ENCODE assay signal across 19 mouse cellular contexts in the genomic region with DNA sequence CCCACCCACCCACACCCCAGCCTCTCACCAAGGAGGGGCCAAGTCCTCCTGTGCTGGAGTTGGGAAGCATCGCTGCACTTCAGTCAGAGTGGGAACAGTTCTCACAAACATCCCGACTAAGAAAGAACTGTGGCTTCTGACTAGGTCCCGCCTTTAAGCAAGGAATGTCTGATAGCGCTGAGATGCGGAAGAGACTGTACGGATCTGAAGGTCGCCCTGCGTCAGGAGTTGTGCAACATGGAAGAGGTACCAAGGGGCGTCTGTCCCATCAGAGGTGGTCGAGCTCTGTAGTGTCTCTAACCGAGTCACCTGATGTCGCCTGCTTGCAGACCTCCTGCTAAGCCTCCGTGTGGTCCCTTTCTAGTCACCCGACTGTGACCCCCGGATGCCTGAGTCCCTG. TPM values are rescaled to one million over a fixed set of nuclear protein-coding genes. Genes with fewer than 3 reads are reported as not detected.
"Had no signal": no experiment of that assay in that cellular context is flagged by ENCODE, and none has a peak within 500 bp of the region (broad histone marks: within the 10 kb centered on the region; RNA-seq: fewer than 3 reads in every experiment).

No protein-coding gene starts in this region.

- H3K27ac ChIP-seq: limb, embryonic 13.5 days; liver, embryonic 15.5 days; neural tube, embryonic 12.5 days had no signal

- ATAC-seq: lung, postnatal 0 days had no signal

- H3K4me1 ChIP-seq: liver, embryonic 15.5 days; neural tube, embryonic 12.5 days had no signal

- H3K36me3 ChIP-seq: limb, embryonic 13.5 days; liver, embryonic 15.5 days; neural tube, embryonic 12.5 days had no signal

- DNase-seq: kidney, adult 9 months; kidney, postnatal 14 days; left cerebral cortex, postnatal 4 days; lung, adult 2 months; lung, postnatal 36 days; midbrain, embryonic 14.5 days; retina, postnatal 1 day; right cerebral cortex, postnatal 4 days; spleen, adult 18-20 months; thymus, adult 2 months; thymus, postnatal 25 days had no signal

- H3K9ac ChIP-seq: limb, embryonic 13.5 days; liver, embryonic 15.5 days; neural tube, embryonic 12.5 days had no signal

- H3K4me3 ChIP-seq: limb, embryonic 13.5 days; liver, embryonic 15.5 days; neural tube, embryonic 12.5 days had no signal

- H3K27me3 ChIP-seq: limb, embryonic 13.5 days; neural tube, embryonic 12.5 days had no signal

- H3K4me2 ChIP-seq: limb, embryonic 13.5 days; liver, embryonic 11.5 days; liver, embryonic 15.5 days; neural tube, embryonic 12.5 days had no signal

- H3K9me3 ChIP-seq: limb, embryonic 13.5 days; liver, embryonic 15.5 days; neural tube, embryonic 12.5 days had no signal

RNA-seq across cellular contexts. Expression of a gene that starts 10.9 kb away (rescaled TPM):
- total RNA-seq: monocyte, adult 5-6 weeks had no signal

RNA-seq across cellular contexts. Expression of a gene that starts 42.8 kb away (rescaled TPM):
- total RNA-seq: megakaryocyte progenitor cell, adult 5-6 weeks had no signal
- polyA plus RNA-seq: large intestine, adult 2 months had no signal
